ENCODE assay signal across 17 mouse cellular contexts in the genomic region with DNA sequence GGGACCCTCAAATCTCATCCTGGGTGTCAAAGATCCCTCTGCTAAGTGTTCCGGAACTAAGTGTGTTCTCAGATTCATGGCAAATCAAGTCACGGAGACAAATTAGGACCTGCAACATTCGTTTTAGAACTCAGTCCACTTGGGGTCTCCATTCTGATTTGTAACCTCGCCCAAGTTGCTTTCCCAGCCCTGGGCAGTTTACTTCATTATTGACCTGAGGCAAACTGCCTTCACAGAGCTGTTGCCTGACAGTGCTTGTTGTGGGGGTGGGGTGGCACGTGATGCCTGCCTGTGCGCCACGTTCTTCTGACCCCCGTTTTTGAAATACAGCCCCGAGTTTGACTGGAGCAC. TPM values are rescaled to one million over a fixed set of nuclear protein-coding genes. Genes with fewer than 3 reads are reported as not detected.
A peak's percentile ranks its signal among the peaks of the same experiment; 100 is the strongest.
DNase-seq lines count a peak whose midpoint lies in the region; ATAC-seq and TF ChIP-seq lines count a peak whose summit lies in the region.
"Had no signal": no experiment of that assay in that cellular context is flagged by ENCODE, and none has a peak within 500 bp of the region (broad histone marks: within the 10 kb centered on the region; RNA-seq: fewer than 3 reads in every experiment).

No protein-coding gene starts in this region.

- peak overlapping the region; percentile 90 for H3K27ac ChIP-seq in kidney, embryonic 16.5 days (ENCODE audit: low read length)
- 0 out of 2 replicates have a peak overlapping the region, but pooled peaks have one; percentile 16 for H3K27ac ChIP-seq in intestine, postnatal 0 days (ENCODE audit: low read depth, low read length)
- peak overlapping the region; percentile 64 for H3K27ac ChIP-seq in liver, embryonic 12.5 days
- peak overlapping the region; percentile 70; the same call in 1 of the 2 replicates for H3K27ac ChIP-seq in stomach, embryonic 14.5 days (ENCODE audit: low read length)
- H3K27ac ChIP-seq in layer of hippocampus, adult 2 months, result no peak overlapping the region
- H3K27ac ChIP-seq: embryonic facial prominence, embryonic 13.5 days; gastrocnemius, adult 2 months; heart, embryonic 15.5 days; hindbrain, embryonic 10.5 days; limb, embryonic 13.5 days had no signal

- no peaks in the 10 kb centered on the region for H3K36me3 ChIP-seq in kidney, embryonic 16.5 days (ENCODE audit: insufficient read depth, low read length)
- H3K36me3 ChIP-seq in intestine, postnatal 0 days (ENCODE audit: control insufficient read depth, insufficient read depth), result no peaks in the 10 kb centered on the region
- H3K36me3 ChIP-seq in liver, embryonic 12.5 days, result no peaks in the 10 kb centered on the region
- H3K36me3 ChIP-seq in stomach, embryonic 14.5 days (ENCODE audit: control insufficient read depth, insufficient read depth, low read length), result no peaks in the 10 kb centered on the region
- H3K36me3 ChIP-seq: embryonic facial prominence, embryonic 13.5 days; heart, embryonic 15.5 days; hindbrain, embryonic 10.5 days; limb, embryonic 13.5 days had no signal

- DNase-seq in kidney, postnatal 14 days, result no peak
- DNase-seq in layer of hippocampus, adult 2 months (ENCODE audit: low spot score in 2 of 2), result no peak
- DNase-seq in right cerebral cortex, adult 2 months (ENCODE audit: low spot score in 2 of 2), result no peak
- DNase-seq: adrenal gland, postnatal 36 days; cerebellum, adult 9-10 months; gastrocnemius, adult 2 months had no signal

- no peak overlapping the region for H3K9ac ChIP-seq in kidney, embryonic 16.5 days (replicated peaks; ENCODE audit: low read length)
- H3K9ac ChIP-seq in intestine, postnatal 0 days (ENCODE audit: low read depth, low read length), result 0 out of 2 replicates have a peak overlapping the region, but pooled peaks have one; percentile 1
- no peak overlapping the region for H3K9ac ChIP-seq in liver, embryonic 12.5 days
- no peak overlapping the region for H3K9ac ChIP-seq in stomach, embryonic 14.5 days (replicated peaks; ENCODE audit: low read depth, low read length)
- H3K9ac ChIP-seq: embryonic facial prominence, embryonic 13.5 days; heart, embryonic 15.5 days; limb, embryonic 13.5 days had no signal

- no peaks in the 10 kb centered on the region for H3K27me3 ChIP-seq in kidney, embryonic 16.5 days (ENCODE audit: insufficient read depth, low read length)
- no peaks in the 10 kb centered on the region for H3K27me3 ChIP-seq in intestine, postnatal 0 days (replicated peaks; ENCODE audit: control insufficient read depth, insufficient read depth, low read length)
- H3K27me3 ChIP-seq in liver, embryonic 12.5 days (replicated peaks), result peaks cover 40% of the 10 kb centered on the region
- H3K27me3 ChIP-seq in stomach, embryonic 14.5 days (ENCODE audit: control insufficient read depth, insufficient read depth, low read length), result no peaks in the 10 kb centered on the region

- WGBS in kidney, embryonic 16.5 days, result 52% methylated on average over 9 of the region's 9 CpGs
- WGBS in intestine, postnatal 0 days, result 40% methylated on average over 9 of the region's 9 CpGs
- 50% methylated on average over 9 of the region's 9 CpGs for WGBS in liver, embryonic 12.5 days (ENCODE audit: insufficient replicate concordance)
- 60% methylated on average over 9 of the region's 9 CpGs for WGBS in stomach, embryonic 14.5 days

- peak overlapping the region; percentile 25; the same call in 1 of the 2 replicates for H3K4me2 ChIP-seq in kidney, embryonic 16.5 days (replicated peaks; ENCODE audit: low read depth, low read length)
- peak overlapping the region; percentile 48 for H3K4me2 ChIP-seq in intestine, postnatal 0 days (replicated peaks; ENCODE audit: low read depth)
- H3K4me2 ChIP-seq in liver, embryonic 12.5 days, result 0 out of 2 replicates have a peak overlapping the region, but pooled peaks have one; percentile 23
- no peak overlapping the region for H3K4me2 ChIP-seq in stomach, embryonic 14.5 days (replicated peaks; ENCODE audit: low read depth, low read length)
- H3K4me2 ChIP-seq: embryonic facial prominence, embryonic 13.5 days; limb, embryonic 13.5 days had no signal

- H3K4me3 ChIP-seq in kidney, embryonic 16.5 days (ENCODE audit: low read length), result no peak overlapping the region
- no peak overlapping the region for H3K4me3 ChIP-seq in intestine, postnatal 0 days (ENCODE audit: low read depth, low read length)
- H3K4me3 ChIP-seq in liver, embryonic 12.5 days, result no peak overlapping the region
- H3K4me3 ChIP-seq in stomach, embryonic 14.5 days (ENCODE audit: low read depth, low read length), result no peak overlapping the region
- H3K4me3 ChIP-seq in layer of hippocampus, adult 2 months, result no peak overlapping the region
- H3K4me3 ChIP-seq: embryonic facial prominence, embryonic 13.5 days; gastrocnemius, adult 2 months; heart, embryonic 15.5 days; hindbrain, embryonic 10.5 days; limb, embryonic 13.5 days had no signal

- TF ChIP-seq CTCF in intestine, postnatal 0 days (IDR thresholded peaks at IDR 0.05; ENCODE audit: low read depth), result no peak
- TF ChIP-seq CTCF in layer of hippocampus, adult 2 months (conservative IDR thresholded peaks at IDR 0.05), result no peak

- H3K9me3 ChIP-seq in kidney, embryonic 16.5 days (ENCODE audit: low read length), result no peaks in the 10 kb centered on the region
- no peaks in the 10 kb centered on the region for H3K9me3 ChIP-seq in intestine, postnatal 0 days (ENCODE audit: control insufficient read depth)
- no peaks in the 10 kb centered on the region for H3K9me3 ChIP-seq in liver, embryonic 12.5 days (replicated peaks)
- no peaks in the 10 kb centered on the region for H3K9me3 ChIP-seq in stomach, embryonic 14.5 days (ENCODE audit: control insufficient read depth, low read depth, low read length)
- H3K9me3 ChIP-seq: embryonic facial prominence, embryonic 13.5 days; heart, embryonic 15.5 days; hindbrain, embryonic 10.5 days; limb, embryonic 13.5 days had no signal

- H3K4me1 ChIP-seq in kidney, embryonic 16.5 days (ENCODE audit: insufficient read depth, low read length), result peaks cover 22% of the 10 kb centered on the region; the same call in 1 of the 2 replicates
- H3K4me1 ChIP-seq in intestine, postnatal 0 days (replicated peaks; ENCODE audit: control insufficient read depth, insufficient read depth, low read length), result 0 out of 2 replicates have a peak, but pooled peaks cover 4% of the 10 kb centered on the region
- H3K4me1 ChIP-seq in liver, embryonic 12.5 days, result peaks cover 18% of the 10 kb centered on the region; the same call in 1 of the 2 replicates
- no peaks in the 10 kb centered on the region for H3K4me1 ChIP-seq in stomach, embryonic 14.5 days (ENCODE audit: control insufficient read depth, insufficient read depth, low read length)

- ATAC-seq in kidney, embryonic 16.5 days (ENCODE audit: low FRiP score, low TSS enrichment), result no peak
- no peak for ATAC-seq in intestine, postnatal 0 days
- 0 out of 2 replicates have a peak, but pooled peaks have one; percentile 41 for ATAC-seq in liver, embryonic 12.5 days
- ATAC-seq in stomach, embryonic 14.5 days (ENCODE audit: insufficient number of reproducible peaks, insufficient read depth, low FRiP score, low read depth), result no peak
- no peak for ATAC-seq in erythroblast, adult 5-6 weeks (replicated peaks; ENCODE audit: low FRiP score, poor library complexity, severe bottlenecking)
- ATAC-seq: lung, postnatal 0 days; midbrain, embryonic 16.5 days had no signal

RNA-seq across cellular contexts. Expression of a gene that starts 40.4 kb away (rescaled TPM):
- 50.1 and 68.9 TPM in 2 replicates for polyA plus RNA-seq in kidney, embryonic 16.5 days (2015; fragmentation: Nextera tagmentation; extraction: Ambion mirVana)
- 32.4 and 37.4 TPM in 2 replicates for polyA plus RNA-seq in intestine, postnatal 0 days (2015; fragmentation: Nextera tagmentation; extraction: Ambion mirVana)
- polyA plus RNA-seq in liver, embryonic 12.5 days (2016; fragmentation: Nextera tagmentation; extraction: Ambion mirVana), result 22.9 and 23.0 TPM in 2 replicates
- 143 and 151 TPM in 2 replicates for polyA plus RNA-seq in stomach, embryonic 14.5 days (2014; fragmentation: Nextera tagmentation; extraction: Ambion mirVana)
- 10 to 100 TPM in 1 of 2 experiments, 1 to 10 TPM in 1; 9.9 to 11.3 TPM for total RNA-seq in layer of hippocampus, adult 2 months (2021)
- total RNA-seq in erythroblast, adult 5-6 weeks (2015; ENCODE audit: low replicate concordance), result 2.3 and 3.5 TPM in 2 replicates
- 0.68 and 1.5 TPM in 2 replicates for total RNA-seq in erythroblast, adult 5-6 weeks (2017; ENCODE audit: low replicate concordance)
